Mouse (Mus musculus) urinary bladder, postnatal 14 days (tissue): Measurements from ENCODE around the gene H2-DMb1.
A peak's percentile ranks its signal among the peaks of the same experiment; 100 is the strongest.

Experiments used
- DNase-seq: peaks from one replicate; pipeline ENCODE4 v3.0.0; 2021; ENCODE audit warnings: low spot score

Gene H2-DMb1

DNA sequence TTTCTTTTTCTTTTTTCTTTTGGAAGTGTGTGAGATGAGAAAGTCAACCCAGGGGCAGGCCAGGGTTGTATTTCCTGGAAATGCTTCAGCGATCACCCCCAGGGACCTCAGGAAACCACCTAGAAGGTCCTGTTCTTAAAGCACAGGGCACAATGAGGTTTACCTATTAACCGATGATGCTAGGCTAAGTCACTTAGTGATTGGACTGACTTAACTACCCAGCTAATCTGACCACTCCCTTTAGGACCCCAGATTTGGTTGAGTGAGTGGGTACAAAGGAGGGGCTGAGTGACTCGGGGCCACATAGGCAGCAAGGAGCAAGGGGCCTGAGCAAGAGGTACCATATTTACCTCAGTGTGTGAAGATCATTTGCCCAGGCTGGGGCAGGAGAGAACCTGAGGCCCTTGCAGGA, 7.9 kb upstream of the H2-DMb1 start:
- DNase-seq: no peak

DNA sequence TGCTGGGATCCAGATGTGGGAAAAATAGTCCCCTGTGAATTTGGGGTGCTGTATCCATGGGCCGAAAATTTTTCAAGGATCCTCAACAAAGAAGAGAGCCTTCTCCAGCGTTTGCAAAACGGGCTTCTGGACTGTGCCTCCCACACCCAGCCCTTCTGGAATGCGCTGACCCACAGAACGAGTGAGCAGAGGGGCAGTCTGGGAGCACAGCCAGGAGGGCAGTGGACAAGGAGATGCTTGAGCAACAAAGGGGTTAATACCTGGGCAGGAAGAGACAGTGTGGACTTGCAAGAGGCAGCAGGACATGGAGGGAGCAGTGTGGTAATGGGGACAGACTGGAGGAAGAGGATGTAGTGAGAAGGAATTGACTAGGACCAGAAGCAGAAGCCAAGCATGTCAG, 2.7 kb downstream of the H2-DMb1 start:
- DNase-seq: no peak

DNA sequence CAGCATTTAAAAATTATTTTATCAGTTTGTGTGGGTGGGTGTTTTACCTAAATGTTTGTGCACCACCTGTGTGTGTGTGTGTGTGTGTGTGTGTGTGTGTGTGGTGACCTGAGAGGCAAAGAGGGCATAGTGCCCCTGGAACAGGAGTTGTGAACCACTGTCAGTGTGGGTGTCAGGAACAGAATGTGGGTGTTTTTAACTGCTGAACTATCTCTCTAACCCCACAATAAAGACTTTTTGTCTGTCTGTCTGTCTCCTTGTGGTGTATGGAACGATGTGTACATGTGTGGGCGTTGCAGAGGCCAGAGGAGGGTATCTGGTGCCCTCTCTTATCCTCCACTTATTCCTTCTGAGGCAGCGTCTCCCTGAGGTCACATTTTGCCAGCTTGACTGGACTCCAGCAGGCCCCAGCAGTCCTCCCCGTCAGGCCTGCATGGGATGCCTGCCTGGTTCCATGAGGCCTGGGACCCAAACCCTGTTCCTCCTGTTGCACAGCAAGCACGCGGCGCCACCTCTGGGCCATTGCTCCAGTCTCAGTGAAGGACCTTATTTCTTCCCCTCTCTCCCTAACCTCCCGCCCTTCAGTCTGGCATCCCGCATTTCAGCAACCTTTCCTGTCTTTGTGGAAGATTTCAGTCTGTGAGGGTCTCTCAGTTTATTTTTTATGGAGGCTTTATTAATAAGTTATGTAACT, 11.5 kb downstream of the H2-DMb1 start:
- peak; percentile 10 for DNase-seq

DNA sequence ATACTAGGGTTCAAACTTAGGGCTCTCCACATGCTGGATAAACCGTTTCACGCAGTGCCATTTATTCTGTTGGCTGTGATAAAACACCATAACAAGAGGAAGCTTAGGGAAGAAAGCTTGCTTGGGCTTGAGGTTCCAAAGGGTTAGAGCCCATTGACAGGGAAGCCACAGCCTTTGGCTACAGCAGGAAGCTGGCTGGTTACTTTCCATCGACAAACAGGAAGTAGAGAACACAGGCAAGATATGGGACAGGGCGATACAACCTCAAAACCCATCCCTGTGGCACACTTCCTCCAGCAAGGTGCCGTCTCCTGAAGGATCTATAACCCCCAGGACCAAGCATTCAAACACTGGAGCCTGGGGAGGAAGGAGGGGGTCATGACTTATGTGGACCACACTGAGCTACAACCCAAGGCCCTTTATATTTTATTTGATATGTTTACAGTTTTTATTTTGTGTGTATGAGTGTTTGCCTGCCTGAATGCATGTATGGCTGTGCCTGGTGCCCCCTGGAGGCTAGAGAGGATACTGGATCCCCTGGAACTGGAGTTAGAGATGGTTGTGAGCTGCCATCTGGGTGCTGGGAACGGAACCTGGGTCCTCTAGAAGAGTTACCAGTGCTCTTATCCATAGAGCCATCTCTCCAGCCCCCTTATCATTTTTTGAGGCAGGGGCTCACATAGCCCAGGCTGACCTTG, 12.3 kb downstream of the H2-DMb1 start:
- DNase-seq: no peak

DNA sequence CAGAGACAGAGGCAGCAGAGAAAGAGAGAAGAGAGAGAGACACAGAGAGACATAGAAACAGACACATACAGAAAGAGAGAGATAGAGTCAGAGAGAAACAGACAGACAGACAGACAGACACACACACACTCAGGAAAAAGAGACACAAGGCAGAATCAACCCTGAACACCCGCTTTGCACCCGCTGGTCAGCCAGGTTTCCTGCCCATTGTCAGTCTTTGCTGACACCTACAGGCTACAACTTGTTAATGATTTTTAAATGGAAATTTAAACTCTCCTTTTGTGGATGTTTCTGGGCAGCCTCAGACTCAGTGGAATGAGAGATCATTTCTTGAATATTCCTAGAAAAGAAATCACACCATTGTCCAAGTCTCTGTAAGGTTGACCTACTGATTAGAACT, 16.4 kb downstream of the H2-DMb1 start:
- peak; percentile 29 for DNase-seq

DNA sequence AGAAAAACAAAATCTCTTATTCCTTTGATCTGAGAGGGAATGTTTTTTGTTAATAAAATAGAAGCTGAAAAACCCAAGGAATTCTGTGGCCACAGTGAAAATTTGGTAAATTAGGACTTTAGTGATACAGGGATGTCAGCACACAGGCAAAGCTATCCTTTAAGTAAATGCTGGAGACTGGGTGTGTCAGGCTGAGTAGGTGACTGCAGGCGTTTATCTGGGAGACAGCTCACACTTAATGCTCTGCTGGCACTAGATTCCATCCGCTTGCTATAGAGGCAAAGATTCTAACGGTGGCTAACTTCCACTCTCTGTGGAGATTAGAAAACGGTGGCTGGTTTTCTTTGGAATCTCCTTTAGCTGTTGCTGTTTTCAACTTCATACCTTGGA, 17.6 kb downstream of the H2-DMb1 start:
- DNase-seq: no peak

DNA sequence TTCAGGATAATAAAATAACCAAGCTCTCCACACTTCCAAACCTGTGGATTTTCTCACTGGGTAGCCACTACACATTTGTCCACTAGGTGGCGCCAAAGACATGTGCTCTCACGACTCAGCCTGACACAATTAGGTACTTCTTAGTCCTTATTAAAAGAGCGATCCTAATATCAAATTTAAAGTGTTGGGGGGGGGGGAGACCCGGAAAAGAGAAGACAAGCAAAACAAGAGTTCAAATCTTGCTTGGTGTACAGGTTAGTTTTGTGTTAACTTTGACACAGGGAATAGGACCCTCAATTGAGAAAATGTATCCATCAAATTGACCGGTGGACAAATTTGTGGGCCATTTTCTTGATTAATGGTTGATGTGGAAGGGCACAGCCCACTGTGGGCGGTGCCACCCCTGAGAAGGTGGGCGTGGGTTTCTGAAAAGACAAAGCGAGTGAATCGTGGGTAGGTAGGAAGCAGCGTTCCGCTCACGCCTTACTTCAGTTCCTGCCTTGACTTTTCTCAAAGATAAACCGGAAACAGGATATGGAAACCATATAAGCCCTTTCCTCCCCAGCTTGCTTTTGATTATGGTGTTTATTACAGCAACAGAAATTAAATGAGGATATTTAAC, 18.1 kb downstream of the H2-DMb1 start:
- DNase-seq: peak; percentile 84

DNA sequence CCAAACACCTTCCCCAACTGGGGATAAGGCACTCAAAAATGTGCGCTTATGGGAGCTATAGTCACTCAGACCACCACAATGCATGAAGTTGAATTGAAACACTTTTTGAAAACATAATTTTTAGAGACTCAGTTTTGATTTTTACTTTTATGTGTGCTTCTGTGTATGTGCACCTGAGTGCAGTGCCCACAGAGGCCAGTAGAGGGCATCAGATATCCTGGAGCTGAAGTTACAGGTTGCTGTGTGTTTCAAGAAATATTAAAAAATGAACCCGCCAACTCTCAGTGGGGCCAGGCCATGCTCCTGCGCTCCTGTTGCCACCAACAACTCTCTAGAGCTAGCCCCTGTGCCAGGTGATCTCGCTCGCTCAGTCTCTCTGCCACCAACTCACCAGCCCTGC, 19.7 kb downstream of the H2-DMb1 start:
- DNase-seq: no peak

DNA sequence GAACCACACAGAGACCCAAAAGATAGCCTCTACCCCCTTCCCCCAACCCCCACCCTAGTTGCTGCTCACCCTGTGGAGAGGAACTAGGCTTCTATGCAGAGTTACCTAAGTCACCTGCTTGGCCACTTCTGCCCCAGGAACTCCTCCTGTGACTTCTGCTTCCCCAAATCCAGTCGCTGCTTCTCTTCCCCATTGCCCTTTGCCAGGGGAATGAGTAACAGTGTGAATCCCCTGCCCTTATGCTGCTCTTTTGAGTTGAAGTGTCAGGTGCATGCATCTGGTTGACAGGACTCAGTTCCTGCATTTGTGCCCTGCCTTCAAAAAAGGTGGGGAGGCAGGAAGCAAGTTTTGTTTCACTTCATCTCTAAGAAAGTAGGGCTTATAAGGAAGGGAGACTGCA, 21.2 kb downstream of the H2-DMb1 start:
- no peak for DNase-seq

DNA sequence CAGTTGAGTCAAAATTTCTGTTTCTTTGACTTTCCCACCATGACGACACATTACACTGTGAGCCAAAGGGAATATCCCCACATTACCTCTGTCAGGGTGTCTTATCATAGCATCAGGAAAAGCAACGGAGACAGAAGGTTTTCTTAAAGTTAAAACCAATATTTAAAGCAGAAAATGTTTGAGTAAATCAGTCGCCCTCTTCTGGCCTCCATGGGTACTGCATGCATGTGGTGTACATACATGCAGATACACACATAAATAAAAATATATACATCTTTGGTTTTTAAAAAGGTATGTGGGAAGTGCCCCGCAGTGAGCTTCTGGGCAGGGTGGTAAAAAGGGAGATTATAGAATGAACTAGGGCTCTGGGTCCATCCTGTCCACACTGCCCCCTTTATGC, 24.3 kb downstream of the H2-DMb1 start:
- no peak for DNase-seq

DNA sequence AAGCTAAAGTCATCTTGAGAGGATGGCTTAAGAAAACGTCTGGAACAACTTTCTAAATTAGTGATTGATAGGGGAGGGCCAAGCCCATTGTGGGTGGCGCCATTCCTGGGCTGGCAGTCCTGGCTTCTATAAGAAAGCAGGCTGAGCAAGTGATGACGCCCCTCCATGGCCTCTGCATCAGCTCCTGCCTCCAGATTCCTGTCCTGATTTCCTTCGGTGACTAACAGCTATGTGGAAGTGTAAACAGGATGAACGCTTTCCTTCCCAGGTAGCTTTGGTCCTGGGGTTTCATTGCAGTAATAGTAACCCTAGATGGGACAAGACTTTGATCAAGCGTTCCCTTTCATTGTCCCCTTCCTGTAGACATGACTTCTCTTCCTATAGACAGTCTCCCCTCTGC, 26.1 kb downstream of the H2-DMb1 start:
- no peak for DNase-seq

DNA sequence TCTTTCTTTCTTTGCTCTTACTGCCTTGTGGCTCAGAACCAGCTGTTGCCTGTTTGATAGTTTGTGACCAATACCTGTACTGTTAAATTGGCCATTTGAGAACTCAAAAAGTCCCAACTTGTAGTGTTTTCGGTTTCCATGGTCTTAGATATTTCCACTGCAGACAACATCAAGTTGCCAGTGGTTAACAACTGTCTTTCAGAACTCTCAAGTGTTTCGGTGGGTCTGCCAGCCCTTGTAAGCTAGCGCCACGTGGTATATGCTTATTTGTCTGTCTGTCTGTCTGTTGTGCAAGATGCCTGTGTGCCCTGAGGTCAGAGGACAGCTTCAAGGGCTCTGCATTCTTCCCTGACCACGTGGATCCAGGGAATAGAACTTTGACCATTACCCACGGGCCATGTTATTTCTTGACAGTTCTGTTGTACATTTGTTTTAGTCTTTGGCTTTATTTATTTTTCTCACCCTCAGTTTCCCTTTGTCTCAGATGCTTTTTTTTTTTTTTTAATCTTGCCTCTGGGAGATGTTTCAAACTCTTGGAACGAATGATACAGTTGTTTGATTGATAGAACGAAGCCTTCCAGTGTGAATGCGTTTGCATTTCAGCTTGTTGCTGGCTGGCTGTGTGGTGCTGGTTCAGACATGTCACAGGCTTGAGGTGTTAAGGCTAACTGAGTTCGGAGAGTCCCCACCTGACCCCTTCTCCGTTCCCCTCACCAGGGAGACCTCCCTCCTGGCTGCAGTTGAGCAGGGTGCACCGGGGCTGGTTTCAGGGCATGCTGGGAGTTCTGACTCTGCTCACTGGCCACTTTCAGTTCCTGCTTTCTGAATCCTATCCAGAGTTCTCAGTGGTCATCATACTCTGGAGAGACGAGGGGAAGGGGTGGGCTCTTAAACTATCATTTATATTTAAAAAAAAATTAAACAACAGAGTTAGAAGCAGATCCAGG, 27.3 kb downstream of the H2-DMb1 start:
- no peak for DNase-seq

DNA sequence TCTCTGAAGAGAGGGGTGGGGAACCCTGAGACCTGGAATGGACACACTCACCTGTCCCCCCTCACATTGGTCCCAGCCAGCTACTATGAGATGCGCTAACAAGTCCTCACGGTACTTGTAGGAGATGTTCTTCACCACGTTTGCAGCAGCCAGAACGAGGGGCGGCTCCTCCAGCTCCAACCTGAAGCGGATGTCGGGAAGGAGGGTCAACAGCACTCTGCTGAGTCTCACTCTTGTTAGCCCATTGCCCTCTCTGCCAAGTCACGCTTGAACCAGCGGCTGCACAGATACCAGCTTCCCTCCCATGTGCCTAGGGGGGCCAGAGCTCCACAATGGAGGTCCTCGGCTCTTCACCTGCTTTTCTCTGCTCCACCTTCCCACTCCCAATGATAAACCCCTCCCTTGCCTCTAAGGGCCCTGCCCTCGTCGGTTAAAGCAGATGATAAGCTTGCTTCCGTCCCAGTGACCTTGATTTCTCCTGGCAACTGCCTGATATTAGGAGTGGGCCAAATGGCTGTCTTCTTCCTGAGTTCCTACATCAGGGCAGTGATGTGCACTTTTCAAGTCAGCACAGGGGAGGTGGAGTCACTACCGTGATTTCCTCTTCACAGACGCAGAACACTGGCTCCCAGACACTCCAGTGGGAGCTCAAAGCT, 30.8 kb downstream of the H2-DMb1 start:
- DNase-seq: no peak

DNA sequence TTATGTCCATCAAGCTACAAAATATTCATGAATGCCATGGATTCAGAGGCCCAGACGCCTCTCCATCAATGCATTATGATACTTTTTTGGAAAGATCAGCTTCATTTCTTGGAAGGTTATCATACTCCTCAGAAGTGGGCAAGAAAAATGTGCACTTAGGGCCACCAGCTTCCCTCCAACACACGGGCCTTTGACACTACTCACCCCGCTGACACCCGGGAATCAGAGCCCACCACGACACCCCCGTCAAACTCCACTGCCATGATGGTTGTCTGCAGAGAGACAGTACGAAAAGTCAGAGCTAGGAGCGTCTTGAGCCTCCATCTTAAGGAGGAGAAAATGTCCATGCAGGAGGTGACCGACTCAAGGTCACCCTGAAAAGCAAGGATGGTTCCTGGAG, 32.7 kb downstream of the H2-DMb1 start:
- no peak for DNase-seq

DNA sequence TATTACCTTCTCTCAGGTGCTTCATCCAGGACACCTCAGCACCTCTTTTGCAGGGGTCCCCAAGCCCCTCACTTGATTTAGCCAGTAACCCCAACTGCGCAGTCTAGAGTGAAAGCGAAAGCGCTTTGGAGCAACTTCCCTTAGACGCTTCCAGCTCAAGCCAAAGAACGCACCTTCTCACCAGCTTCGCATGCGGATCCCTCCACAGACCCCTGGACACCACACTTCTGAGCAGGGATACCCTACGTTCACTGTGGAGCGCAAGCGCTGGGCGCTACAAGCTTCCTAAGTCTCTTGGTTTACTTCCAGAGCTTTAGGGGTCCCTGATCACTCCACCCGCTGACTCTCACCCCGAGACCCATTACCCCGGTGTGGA, 34.0 kb downstream of the H2-DMb1 start:
- DNase-seq: no peak

DNA sequence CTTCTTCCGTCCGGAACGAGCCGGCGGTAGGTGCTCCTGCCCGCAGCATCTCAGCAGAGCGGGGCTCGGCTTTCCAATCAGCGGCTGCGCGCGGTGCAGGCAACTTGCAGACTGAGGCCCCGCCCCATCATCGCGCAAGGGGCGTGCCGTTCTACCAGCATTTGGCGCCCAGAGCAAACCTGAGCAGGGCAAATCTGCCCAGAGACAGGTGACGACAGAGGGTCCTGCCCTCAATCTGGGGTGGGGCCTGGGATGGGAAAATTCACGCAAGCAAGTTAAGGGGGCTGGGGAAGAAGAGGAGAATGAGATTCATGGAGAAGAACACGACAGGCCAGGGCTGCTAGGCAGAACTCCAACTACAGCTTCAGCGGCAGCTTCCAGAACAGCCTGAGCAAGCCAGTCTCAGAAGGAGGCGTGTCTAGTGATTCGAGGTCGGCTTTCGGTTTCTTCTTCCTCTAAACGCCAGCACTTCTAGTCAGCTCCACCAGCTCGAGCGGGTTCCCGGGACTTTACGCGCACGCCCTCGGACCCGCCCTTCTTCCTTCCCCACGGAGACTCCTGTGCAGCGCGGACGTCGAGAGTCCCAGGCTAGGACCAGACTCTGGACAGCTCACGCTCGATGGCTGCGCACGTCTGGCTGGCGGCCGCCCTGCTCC, 34.5 kb downstream of the H2-DMb1 start, which contains the start of the genes Tap1 and Psmb9:
Tap1 (plus strand) TSS at position 293 of the 656 bp plus-strand sequence.
Psmb9 (minus strand) TSS at position 504 of the 656 bp plus-strand sequence.
- DNase-seq: peak; percentile 99

DNA sequence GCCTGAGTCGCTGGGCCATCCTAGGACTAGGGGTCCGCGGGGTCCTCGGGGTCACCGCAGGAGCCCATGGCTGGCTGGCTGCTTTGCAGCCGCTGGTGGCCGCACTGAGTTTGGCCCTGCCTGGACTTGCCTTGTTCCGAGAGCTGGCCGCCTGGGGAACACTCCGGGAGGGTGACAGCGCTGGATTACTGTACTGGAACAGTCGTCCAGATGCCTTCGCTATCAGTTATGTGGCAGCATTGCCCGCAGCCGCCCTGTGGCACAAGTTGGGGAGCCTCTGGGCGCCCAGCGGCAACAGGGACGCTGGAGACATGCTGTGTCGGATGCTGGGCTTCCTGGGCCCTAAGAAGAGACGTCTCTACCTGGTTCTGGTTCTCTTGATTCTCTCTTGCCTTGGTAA, 35.1 kb downstream of the H2-DMb1 start:
- peak; percentile 53 for DNase-seq

DNA sequence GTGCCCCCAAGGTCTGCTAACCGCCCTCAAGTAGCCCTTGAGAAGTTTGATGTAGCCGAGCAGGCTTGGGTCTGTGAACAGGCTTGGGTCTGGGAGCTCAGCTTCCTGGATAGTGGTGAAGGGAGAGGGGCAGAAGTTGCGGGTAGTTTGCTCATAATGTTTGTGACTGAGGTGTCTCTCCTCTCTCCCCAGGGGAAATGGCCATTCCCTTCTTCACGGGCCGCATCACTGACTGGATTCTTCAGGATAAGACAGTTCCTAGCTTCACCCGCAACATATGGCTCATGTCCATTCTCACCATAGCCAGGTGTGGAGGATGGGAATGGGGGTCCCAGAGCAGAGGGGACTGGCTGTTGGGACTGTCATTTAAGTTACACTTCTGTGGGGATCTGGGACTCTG, 36.1 kb downstream of the H2-DMb1 start:
- no peak for DNase-seq

DNA sequence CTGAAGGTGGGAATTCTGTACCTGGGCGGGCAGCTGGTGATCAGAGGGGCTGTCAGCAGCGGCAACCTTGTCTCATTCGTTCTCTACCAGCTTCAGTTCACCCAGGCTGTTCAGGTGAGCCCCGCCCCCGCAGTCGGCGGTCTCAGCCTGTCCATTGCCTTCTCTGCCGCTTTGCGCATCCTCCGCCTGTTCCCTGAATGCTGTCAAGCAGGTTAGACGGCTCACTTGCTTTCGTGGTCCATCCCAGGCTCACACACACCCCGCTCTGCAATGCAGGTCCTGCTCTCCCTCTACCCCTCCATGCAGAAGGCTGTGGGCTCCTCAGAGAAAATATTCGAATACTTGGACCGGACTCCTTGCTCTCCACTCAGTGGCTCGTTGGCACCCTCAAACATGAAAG, 40.0 kb downstream of the H2-DMb1 start:
- peak; percentile 75 for DNase-seq

DNA sequence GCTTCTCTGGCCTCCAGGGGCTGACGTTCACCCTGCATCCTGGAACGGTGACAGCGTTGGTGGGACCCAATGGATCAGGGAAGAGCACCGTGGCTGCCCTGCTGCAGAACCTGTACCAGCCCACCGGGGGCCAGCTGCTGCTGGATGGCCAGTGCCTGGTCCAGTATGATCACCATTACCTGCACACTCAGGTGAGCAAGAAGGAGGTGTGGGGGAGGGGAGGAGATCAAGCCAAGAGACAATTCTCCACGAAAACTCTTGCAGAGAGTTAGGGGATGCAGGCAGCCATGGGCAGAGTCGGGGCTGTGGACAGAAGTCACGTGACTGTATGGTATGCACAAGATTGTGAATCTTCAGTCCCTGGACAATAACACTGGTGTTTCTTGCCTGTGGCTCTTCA, 40.6 kb downstream of the H2-DMb1 start:
- no peak for DNase-seq

DNA sequence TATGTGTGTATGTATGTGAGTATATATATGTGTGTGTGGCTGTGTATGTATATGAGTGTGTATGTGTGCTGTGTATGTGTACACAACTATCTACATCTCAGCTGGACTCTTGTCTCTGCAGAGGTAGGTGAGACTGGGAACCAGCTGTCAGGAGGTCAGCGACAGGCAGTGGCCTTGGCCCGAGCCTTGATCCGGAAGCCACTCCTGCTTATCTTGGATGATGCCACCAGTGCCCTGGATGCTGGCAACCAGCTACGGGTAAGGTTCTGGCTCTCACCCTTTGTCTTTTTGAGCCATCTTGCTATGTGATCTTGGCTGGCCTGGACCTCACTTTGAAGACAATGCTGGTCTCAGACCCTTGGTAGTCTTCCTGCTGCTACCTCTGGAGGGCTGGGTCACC, 41.9 kb downstream of the H2-DMb1 start:
- DNase-seq: no peak
